Mouse (Mus musculus) kidney, postnatal 0 days (tissue): ENCODE measurements at regions not wholly inside any gene's neighbourhood (a gene's known extent, or its start where the extent isn't known, plus 50 kb on each side); places are given as distances from the start of the nearest gene placed in this dataset.

Source experiments
- ATAC-seq: fragments of 200-750 bp; cut with Nextera tagmentation; replicated peaks from 2 replicates; pipeline ENCODE4 v1.8.0; 2017; ENCODE audit warnings: low read depth, moderate number of reproducible peaks, moderate TSS enrichment, moderate library complexity; ENCODE audit not compliant: low FRiP score
- DNase-seq: peaks from one replicate; pipeline ENCODE4 v3.0.0-alpha.2; 2016; ENCODE audit warnings: low spot score
- H3K27ac ChIP-seq: fragments of 300-500 bp; sonication (generic); 2 replicates; pipeline ENCODE4 v1.5.1; 2014; ENCODE audit warnings: mild to moderate bottlenecking
- H3K27me3 ChIP-seq: fragments of 300-500 bp; sonication (generic); 2 replicates; pipeline ENCODE4 v1.6.1; 2014; ENCODE audit warnings: low read length, mixed read lengths; ENCODE audit not compliant: insufficient read depth
- H3K36me3 ChIP-seq: fragments of 300-500 bp; sonication (generic); 2 replicates; pipeline ENCODE4 v1.6.1; 2014; ENCODE audit warnings: low read length, mixed read lengths; ENCODE audit not compliant: insufficient read depth
- H3K4me1 ChIP-seq: fragments of 300-500 bp; sonication (generic); replicated peaks from 2 replicates; pipeline ENCODE4 v1.6.1; 2014; ENCODE audit warnings: antibody characterized with exemption, low read length, mixed read lengths; ENCODE audit not compliant: insufficient read depth
- H3K4me2 ChIP-seq: fragments of 300-500 bp; sonication (generic); 2 replicates; pipeline ENCODE4 v1.6.1; 2014; ENCODE audit warnings: mild to moderate bottlenecking, low read length, moderate library complexity, mixed read lengths
- H3K4me3 ChIP-seq: fragments of 300-500 bp; sonication (generic); replicated peaks from 2 replicates; pipeline ENCODE4 v1.5.1; 2014; ENCODE audit warnings: low read depth, low read length
- H3K9ac ChIP-seq: fragments of 300-500 bp; sonication (generic); 2 replicates; pipeline ENCODE4 v1.6.1; 2014; ENCODE audit warnings: low read depth, low read length
- H3K9me3 ChIP-seq: fragments of 300-500 bp; sonication (generic); replicated peaks from 2 replicates; pipeline ENCODE4 v1.6.1; 2016; ENCODE audit warnings: low read length, inconsistent platforms, mixed read lengths
- CTCF ChIP-seq: IDR thresholded peaks from 2 replicates; pipeline ENCODE4 v1.5.1; 2016; ENCODE audit warnings: antibody characterized with exemption, low read depth, mild to moderate bottlenecking, moderate library complexity
- WGBS: fragments of 180-500 bp; shearing (Covaris S2); extraction: QIAGEN DNeasy Blood & Tissue Kit; methylation state at CpG from one replicate; pipeline ENCODE4 v1.1.7; 2014; 5-methylcytosine and 5-hydroxymethylcytosine counted together

DNA sequence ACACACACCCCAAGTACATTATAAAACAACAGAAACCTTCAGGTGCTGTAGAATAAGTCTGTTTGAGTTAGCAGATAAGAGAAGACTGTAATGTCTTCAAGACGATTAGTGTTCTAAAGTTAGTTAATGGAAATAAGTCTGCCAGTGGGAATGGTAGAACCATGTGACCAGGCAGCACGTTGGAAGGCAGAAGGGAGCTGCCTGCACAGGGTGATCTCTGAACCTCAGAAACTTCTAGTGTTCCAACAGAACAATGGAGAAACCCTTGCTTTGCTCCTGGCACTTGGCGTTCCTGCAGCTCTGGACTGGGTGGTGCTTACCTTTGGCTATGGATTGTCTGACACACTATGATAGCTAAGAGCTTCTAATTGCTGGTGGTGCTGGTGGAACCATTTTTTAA is 82.0 kb upstream of the Map3k1 start:
- no peak overlapping the region for H3K4me2 ChIP-seq
- no peak for TF ChIP-seq CTCF
- DNase-seq (no peak), ATAC-seq (no peak)
- H3K4me1 ChIP-seq, result peaks cover under 1% of the 10 kb centered on the region; the same call in 1 of the 2 replicates
- H3K4me3 ChIP-seq, result no peak overlapping the region
- H3K36me3 ChIP-seq, result no peaks in the 10 kb centered on the region
- no peaks in the 10 kb centered on the region for H3K9me3 ChIP-seq
- 58% methylated on average over 3 of the region's 3 CpGs for WGBS
- no peaks in the 10 kb centered on the region for H3K27me3 ChIP-seq
- H3K9ac ChIP-seq, result no peak overlapping the region
- H3K27ac ChIP-seq, result no peak overlapping the region

DNA sequence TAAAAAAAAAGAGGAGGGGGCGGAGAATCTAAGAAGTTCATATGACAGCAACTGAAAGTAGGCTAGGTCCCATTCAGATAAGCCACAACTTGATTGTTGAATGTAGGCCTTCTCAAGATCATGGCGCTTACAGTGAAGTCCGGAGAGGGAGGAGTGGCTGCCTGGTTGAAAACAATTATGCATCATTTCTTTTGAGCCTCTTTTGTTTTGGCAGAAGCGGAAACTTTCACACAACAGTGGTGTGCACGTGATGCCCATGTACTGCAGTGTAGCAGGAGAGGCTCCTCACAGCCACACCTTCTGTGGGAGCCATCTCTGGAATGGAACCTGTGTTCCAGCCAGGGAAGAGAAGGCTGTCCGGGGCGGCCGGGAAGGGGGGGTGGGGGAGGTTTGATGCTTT is 83.3 kb upstream of the Map3k1 start:
- no peak overlapping the region for H3K9ac ChIP-seq
- WGBS, result 94% methylated on average over 8 of the region's 8 CpGs
- H3K36me3 ChIP-seq, result no peaks in the 10 kb centered on the region
- no peaks in the 10 kb centered on the region for H3K27me3 ChIP-seq
- H3K27ac ChIP-seq, result no peak overlapping the region
- H3K4me3 ChIP-seq, result no peak overlapping the region
- H3K4me1 ChIP-seq, result peaks cover 8% of the 10 kb centered on the region
- no peak overlapping the region for H3K4me2 ChIP-seq
- H3K9me3 ChIP-seq, result no peaks in the 10 kb centered on the region
- no peak for TF ChIP-seq CTCF
- DNase-seq (no peak), ATAC-seq (no peak)

DNA sequence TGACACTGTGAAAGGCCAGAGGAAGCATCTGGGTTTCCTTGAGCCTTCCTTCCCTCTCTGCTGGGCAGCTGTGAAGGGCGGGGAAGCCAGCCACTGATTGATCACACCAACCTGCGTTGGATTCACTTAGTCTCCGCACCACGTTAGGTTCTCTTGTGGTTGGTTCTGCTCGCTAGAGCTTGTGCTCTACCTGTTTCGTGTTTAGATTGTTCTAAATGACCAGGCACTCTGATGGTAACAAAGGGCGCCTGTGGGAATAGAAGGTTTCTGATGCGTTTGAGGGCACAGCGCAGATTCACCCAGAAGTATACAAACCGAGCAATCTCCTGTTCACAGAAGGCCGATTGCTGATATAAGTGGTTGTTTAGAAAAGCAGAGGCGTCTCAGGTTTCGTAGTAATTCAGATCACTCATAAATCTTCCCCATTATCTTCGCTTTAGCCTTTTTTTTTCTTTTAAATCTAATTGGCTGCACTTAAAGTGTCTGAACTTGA is 84.5 kb upstream of the Map3k1 start:
- peaks cover 8% of the 10 kb centered on the region for H3K4me1 ChIP-seq
- ATAC-seq (no peak), DNase-seq (peak; percentile 64)
- peak overlapping the region; percentile 28; the same call in 1 of the 2 replicates for H3K4me2 ChIP-seq
- TF ChIP-seq CTCF, result no peak
- WGBS, result 17% methylated on average over 14 of the region's 14 CpGs
- no peaks in the 10 kb centered on the region for H3K27me3 ChIP-seq
- no peak overlapping the region for H3K27ac ChIP-seq
- no peaks in the 10 kb centered on the region for H3K9me3 ChIP-seq
- no peaks in the 10 kb centered on the region for H3K36me3 ChIP-seq
- H3K4me3 ChIP-seq, result no peak overlapping the region
- H3K9ac ChIP-seq, result no peak overlapping the region

DNA sequence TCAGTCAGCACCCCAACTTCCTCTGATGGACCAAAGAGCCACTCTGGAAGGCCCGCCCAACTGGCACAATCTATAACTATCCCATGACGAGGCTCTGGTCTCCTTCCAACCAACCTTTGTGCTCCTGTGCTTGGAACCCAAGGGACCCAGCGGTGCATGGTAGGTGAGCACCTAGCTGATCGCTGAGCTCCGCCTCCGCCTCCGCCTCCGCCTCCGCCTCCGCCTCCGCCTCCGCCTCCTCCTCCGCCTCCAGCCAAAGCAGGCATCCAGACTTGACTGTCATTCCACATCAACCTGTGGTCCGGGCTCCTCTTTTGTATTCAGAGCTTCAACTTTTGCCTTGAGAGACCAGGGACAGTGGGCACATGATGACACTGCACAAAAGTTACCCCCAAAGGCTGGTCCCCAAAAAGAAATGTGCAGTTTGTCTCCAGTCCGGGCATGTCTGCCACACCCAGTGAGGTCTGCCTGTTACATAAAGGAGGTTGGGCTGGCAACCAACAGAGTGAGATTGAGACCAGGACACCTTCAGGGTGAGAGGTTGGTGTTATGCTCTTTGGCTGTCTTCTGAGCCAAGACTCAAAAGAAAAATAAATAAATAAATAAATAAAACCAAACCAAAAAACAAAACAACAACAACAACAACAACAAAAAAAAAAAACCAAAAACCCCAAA is 86.1 kb upstream of the Map3k1 start:
- no peaks in the 10 kb centered on the region for H3K36me3 ChIP-seq
- no peak overlapping the region for H3K4me3 ChIP-seq
- H3K4me1 ChIP-seq, result peaks cover 8% of the 10 kb centered on the region
- no peak overlapping the region for H3K27ac ChIP-seq
- H3K4me2 ChIP-seq, result no peak overlapping the region
- H3K9me3 ChIP-seq, result no peaks in the 10 kb centered on the region
- 66% methylated on average over 15 of the region's 15 CpGs for WGBS
- no peaks in the 10 kb centered on the region for H3K27me3 ChIP-seq
- ATAC-seq (peak; percentile 47; the same call in 1 of the 2 replicates), DNase-seq (no peak)
- H3K9ac ChIP-seq, result no peak overlapping the region
- no peak for TF ChIP-seq CTCF

DNA sequence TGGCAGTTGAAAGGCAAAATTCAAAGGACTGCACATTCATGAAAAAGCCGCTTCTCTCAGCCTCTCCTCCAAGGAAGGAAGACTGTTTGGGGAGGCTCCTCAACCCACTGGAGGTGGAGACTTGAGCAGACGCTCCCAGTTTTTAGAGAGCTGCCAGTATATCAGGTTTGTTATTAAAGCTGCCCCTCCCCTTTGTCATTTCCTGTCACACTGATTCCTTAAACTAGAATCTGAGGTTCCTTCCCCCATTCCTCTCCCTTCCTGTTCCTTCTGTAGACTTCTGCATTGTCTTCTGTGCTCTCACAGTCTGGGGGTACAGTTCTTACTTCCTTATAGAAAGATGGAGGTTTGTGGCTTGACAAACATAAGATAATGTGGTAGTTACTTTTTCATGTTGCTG is 87.5 kb upstream of the Map3k1 start:
- peak; percentile 71 for DNase-seq
- Histone ChIP-seq H3K9me3 (no peaks in the 10 kb centered on the region), H3K9ac (no peak overlapping the region), H3K36me3 (no peaks in the 10 kb centered on the region), H3K27me3 (no peaks in the 10 kb centered on the region), H3K4me2 (no peak overlapping the region), H3K27ac (no peak overlapping the region), H3K4me1 (peaks cover 8% of the 10 kb centered on the region), H3K4me3 (no peak overlapping the region)
- ATAC-seq, result no peak
- WGBS, result 14% methylated on average over 2 of the region's 2 CpGs
- TF ChIP-seq CTCF, result no peak

DNA sequence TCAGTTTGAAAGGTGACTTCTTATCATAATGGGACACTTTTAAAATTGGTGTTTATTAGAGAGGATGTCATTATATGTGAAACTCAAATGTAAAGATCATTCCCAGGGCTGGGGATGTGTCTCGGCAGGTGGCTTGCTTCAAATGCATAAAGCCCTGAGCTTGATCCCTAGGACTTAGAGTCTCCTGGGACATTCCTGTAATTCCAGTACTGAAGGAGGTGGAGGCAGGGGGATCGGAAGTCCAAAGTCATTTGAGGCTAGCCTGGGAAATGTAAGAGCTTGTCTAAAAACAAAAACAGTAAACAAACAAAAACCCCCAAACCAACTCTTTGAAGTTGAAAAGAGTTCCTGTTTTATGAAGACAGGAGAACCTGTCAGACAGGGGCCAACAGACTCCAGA is 94.6 kb upstream of the Map3k1 start:
- DNase-seq (peak; percentile 54), ATAC-seq (no peak)
- Histone ChIP-seq H3K27me3 (no peaks in the 10 kb centered on the region), H3K27ac (no peak overlapping the region), H3K4me3 (no peak overlapping the region), H3K4me2 (no peak overlapping the region), H3K9ac (no peak overlapping the region), H3K4me1 (no peaks in the 10 kb centered on the region), H3K36me3 (no peaks in the 10 kb centered on the region), H3K9me3 (no peaks in the 10 kb centered on the region)
- WGBS, result 53% methylated on average over 2 of the region's 2 CpGs
- TF ChIP-seq CTCF, result no peak

DNA sequence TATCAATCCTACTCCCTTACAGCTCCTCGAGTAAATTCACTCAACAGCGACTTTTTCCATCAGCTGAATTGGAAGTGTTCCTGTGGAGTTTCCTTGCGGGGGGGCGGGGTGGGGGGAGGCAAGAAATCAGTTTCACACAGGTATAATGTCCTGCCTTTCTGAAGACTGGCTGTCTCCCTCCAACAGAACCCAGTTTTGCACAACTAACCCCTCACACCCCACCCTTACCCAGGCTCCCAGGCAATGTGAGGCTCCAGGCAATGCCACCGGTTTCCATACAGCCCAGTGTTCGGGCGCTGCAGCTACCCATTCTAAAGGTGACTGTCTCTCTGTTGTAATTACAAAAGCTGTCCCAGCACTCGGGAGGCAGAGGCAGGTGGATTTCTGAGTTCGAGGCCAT is 95.1 kb upstream of the Map3k1 start:
- no peaks in the 10 kb centered on the region for H3K27me3 ChIP-seq
- no peaks in the 10 kb centered on the region for H3K36me3 ChIP-seq
- H3K4me2 ChIP-seq, result no peak overlapping the region
- H3K27ac ChIP-seq, result no peak overlapping the region
- no peaks in the 10 kb centered on the region for H3K9me3 ChIP-seq
- H3K9ac ChIP-seq, result no peak overlapping the region
- H3K4me1 ChIP-seq, result no peaks in the 10 kb centered on the region
- no peak for TF ChIP-seq CTCF
- no peak overlapping the region for H3K4me3 ChIP-seq
- WGBS, result 62% methylated on average over 9 of the region's 9 CpGs
- DNase-seq, result no peak
- ATAC-seq, result no peak
